Mouse (Mus musculus): ENCODE results near the gene Sirpa.

DNA sequence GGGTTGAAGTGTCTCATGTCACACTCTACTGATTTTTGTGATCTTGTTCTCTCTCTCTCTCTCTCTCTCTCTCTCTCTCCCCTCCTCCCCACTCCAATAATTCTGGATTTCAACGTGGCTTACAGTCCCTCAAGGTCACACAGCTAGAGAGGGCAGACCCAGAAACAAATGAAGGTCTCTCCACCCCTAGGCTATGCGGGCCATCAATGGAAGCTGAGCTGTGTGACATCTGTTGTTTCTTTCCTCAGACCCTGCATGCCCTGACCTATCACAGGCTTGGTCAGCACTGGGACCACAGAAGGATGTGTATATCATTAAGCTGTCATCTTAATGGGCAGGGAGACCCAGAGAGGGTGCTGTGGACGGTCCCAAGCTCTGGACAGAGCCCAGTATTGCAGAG lies 5.4 kb upstream of the Sirpa start:
- TF ChIP-seq EP300 (IDR thresholded peaks at IDR 0.05; ENCODE audit: low read depth): no peak
- TF ChIP-seq CTCF (IDR thresholded peaks at IDR 0.05; ENCODE audit: low read depth): no peak

All from liver, postnatal 0 days (tissue).